Comparison of ENCODE assay signal across 7 mouse cellular contexts in genomic region chr19:59345658-59346283, GRCm38 (mm10). TPM values are rescaled to one million over a fixed set of nuclear protein-coding genes. Genes with fewer than 3 reads are reported as not detected.
DNase-seq lines count a peak whose midpoint lies in the region; ATAC-seq lines count a peak whose summit lies in the region.

Gene Pdzd8, minus strand, starts transcription at chr19:59345780.

- peak; percentile 95 for DNase-seq in adrenal gland, postnatal 14 days
- peak; percentile 93 for DNase-seq in embryonic facial prominence, embryonic 11.5 days (ENCODE audit: low spot score)
- peak; percentile 100 for DNase-seq in heart, adult 11 months
- peak; percentile 86 for DNase-seq in kidney, adult 11 months
- DNase-seq in limb, embryonic 10.5 days (ENCODE audit: low spot score): peak; percentile 93
- DNase-seq in skeletal muscle tissue, adult 2 months (ENCODE audit: low read depth, low spot score): peak; percentile 74

- H3K36me3 ChIP-seq in embryonic facial prominence, embryonic 11.5 days (replicated peaks; ENCODE audit: control insufficient read depth, insufficient read depth, low read depth, low read length): no peaks in the 10 kb centered on the region
- no peaks in the 10 kb centered on the region for H3K36me3 ChIP-seq in limb, embryonic 10.5 days
- no peaks in the 10 kb centered on the region for H3K36me3 ChIP-seq in midbrain, embryonic 12.5 days

- H3K9me3 ChIP-seq in embryonic facial prominence, embryonic 11.5 days (replicated peaks; ENCODE audit: control insufficient read depth, low read length): no peaks in the 10 kb centered on the region
- H3K9me3 ChIP-seq in limb, embryonic 10.5 days (replicated peaks): no peaks in the 10 kb centered on the region
- H3K9me3 ChIP-seq in midbrain, embryonic 12.5 days: no peaks in the 10 kb centered on the region

- no peaks in the 10 kb centered on the region for H3K4me1 ChIP-seq in embryonic facial prominence, embryonic 11.5 days (ENCODE audit: control insufficient read depth, insufficient read depth, low read length)
- peaks cover 44% of the 10 kb centered on the region for H3K4me1 ChIP-seq in limb, embryonic 10.5 days
- H3K4me1 ChIP-seq in midbrain, embryonic 12.5 days: peaks cover 41% of the 10 kb centered on the region

- peak within 1 kb of the TSS; percentile 93 for H3K9ac ChIP-seq in embryonic facial prominence, embryonic 11.5 days (replicated peaks; ENCODE audit: low read length)
- H3K9ac ChIP-seq in midbrain, embryonic 12.5 days (replicated peaks): peak within 1 kb of the TSS; percentile 88

- peak within 1 kb of the TSS; percentile 77 for H3K4me3 ChIP-seq in embryonic facial prominence, embryonic 11.5 days (ENCODE audit: low read depth, low read length)
- H3K4me3 ChIP-seq in limb, embryonic 10.5 days: peak within 1 kb of the TSS; percentile 94
- H3K4me3 ChIP-seq in midbrain, embryonic 12.5 days: peak within 1 kb of the TSS; percentile 93

- peak within 1 kb of the TSS; percentile 93 for H3K4me2 ChIP-seq in embryonic facial prominence, embryonic 11.5 days (ENCODE audit: low read depth, low read length)
- peak within 1 kb of the TSS; percentile 99 for H3K4me2 ChIP-seq in midbrain, embryonic 12.5 days (replicated peaks)

- H3K27ac ChIP-seq in embryonic facial prominence, embryonic 11.5 days (replicated peaks; ENCODE audit: low read depth, low read length): peak within 1 kb of the TSS; percentile 84
- peak within 1 kb of the TSS; percentile 97 for H3K27ac ChIP-seq in limb, embryonic 10.5 days
- H3K27ac ChIP-seq in midbrain, embryonic 12.5 days (replicated peaks): peak within 1 kb of the TSS; percentile 95

- ATAC-seq in embryonic facial prominence, embryonic 11.5 days (replicated peaks; ENCODE audit: insufficient number of reproducible peaks, low FRiP score, low TSS enrichment, low read depth): peak; percentile 93
- ATAC-seq in midbrain, embryonic 12.5 days (ENCODE audit: low FRiP score, low read depth): peak; percentile 97

- WGBS in embryonic facial prominence, embryonic 11.5 days: under 1% methylated on average over 73 of the region's 91 CpGs
- WGBS in limb, embryonic 10.5 days: under 1% methylated on average over 91 of the region's 91 CpGs
- 1% methylated on average over 54 of the region's 91 CpGs for WGBS in midbrain, embryonic 12.5 days

- H3K27me3 ChIP-seq in embryonic facial prominence, embryonic 11.5 days (ENCODE audit: control insufficient read depth, insufficient read depth, low read length): no peaks in the 10 kb centered on the region
- no peaks in the 10 kb centered on the region for H3K27me3 ChIP-seq in limb, embryonic 10.5 days (ENCODE audit: low read depth, poor library complexity, severe bottlenecking)
- H3K27me3 ChIP-seq in midbrain, embryonic 12.5 days: no peaks in the 10 kb centered on the region

RNA-seq across cellular contexts. Expression of gene Pdzd8, which starts in this region (rescaled TPM):
- total RNA-seq in adrenal gland, postnatal 14 days (2021): 33.6 and 33.9 TPM in 2 replicates
- 17.0 and 18.0 TPM in 2 replicates for polyA plus RNA-seq in embryonic facial prominence, embryonic 11.5 days (2014; fragmentation: Nextera tagmentation; extraction: Ambion mirVana)
- 10.7 and 12.4 TPM in 2 replicates for polyA plus RNA-seq in limb, embryonic 10.5 days (2016; fragmentation: Nextera tagmentation; extraction: Ambion mirVana)
- 14.5 and 16.9 TPM in 2 replicates for polyA plus RNA-seq in midbrain, embryonic 12.5 days (2016; fragmentation: Nextera tagmentation; extraction: Ambion mirVana)

Comparison
In these comparisons a context has a peak if more than half of its experiments do, and no peak if none do; other contexts are left out.
1. Peak in every context shown above with its lines: DNase-seq, ATAC-seq, H3K4me3 ChIP-seq and H3K27ac ChIP-seq.